Mouse (Mus musculus) cortical plate, adult 2 months (tissue): Measurements from ENCODE around the gene Mknk1.

Experiments used
- CTCF ChIP-seq: fragments of 200-500 bp; IDR thresholded peaks from 2 replicates; pipeline ENCODE4 v1.5.1; 2011; ENCODE audit warnings: mild to moderate bottlenecking, control low read depth, low read length; ENCODE audit not compliant: insufficient read depth; ENCODE audit errors: extremely low read depth
- POLR2A ChIP-seq: fragments of 200-500 bp; IDR thresholded peaks from 2 replicates; pipeline ENCODE4 v1.6.1; 2011; ENCODE audit warnings: mild to moderate bottlenecking, low read length, control low read depth; ENCODE audit not compliant: insufficient read depth; ENCODE audit errors: extremely low read depth

DNA sequence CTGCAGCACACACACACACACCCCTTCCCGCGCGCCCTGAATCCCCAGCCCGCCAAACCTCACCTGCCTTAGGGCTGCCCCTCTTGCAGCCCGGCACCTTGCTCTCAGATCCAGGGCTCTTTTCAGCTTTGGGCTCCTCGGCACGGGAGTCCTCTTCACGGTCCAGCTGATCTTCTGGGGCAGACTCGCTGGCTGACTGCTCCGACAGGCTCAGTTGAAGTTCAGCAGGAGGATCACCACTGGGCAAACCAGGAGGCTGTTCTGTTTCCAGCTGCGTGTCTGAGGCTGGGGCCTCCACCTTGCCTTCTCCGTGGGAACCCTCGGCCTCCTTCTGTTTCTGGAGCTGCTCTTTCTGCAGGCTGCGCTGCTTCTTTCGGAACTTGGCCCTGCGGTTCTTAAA lies 80.9 kb downstream of the Mknk1 start:
- TF ChIP-seq POLR2A (no peak), CTCF (no peak)
